Mouse (Mus musculus) neural tube, embryonic 13.5 days (tissue): ENCODE results near the gene Apobec1. TPM values are rescaled to one million over a fixed set of nuclear protein-coding genes. Genes with fewer than 3 reads are reported as not detected.

Experiments used
- polyA plus RNA-seq: library from polyadenylated mRNA; unstranded; fragments of >200 nt; fragmentation: Nextera tagmentation; extraction: Ambion mirVana; gene quantifications from 2 replicates; pipeline ENCODE4 v1.2.1, GENCODE M21; 2015

Gene Apobec1
- polyA plus RNA-seq, 1 experiment from 2014 or later, result 2.3 TPM

Other genes starting within 250 kb of the Apobec1 start
- 90.9 and 95.0 TPM in 2 replicates for gene Rimklb, start 103.7 kb downstream of the Apobec1 start, polyA plus RNA-seq
- 2.8 and 4.0 TPM in 2 replicates for gene Mfap5, start 96.6 kb downstream of the Apobec1 start, polyA plus RNA-seq
- gene Aicda, start 48.6 kb downstream of the Apobec1 start, polyA plus RNA-seq, result 0.45 TPM in 2 replicates
- gene Gdf3, start 7.6 kb upstream of the Apobec1 start, polyA plus RNA-seq, result not detected in 2 replicates
- gene Dppa3, start 24.0 kb upstream of the Apobec1 start, polyA plus RNA-seq, result not detected in 2 replicates
- 0.15 TPM in 2 replicates for gene Nanog, start 105.0 kb upstream of the Apobec1 start, polyA plus RNA-seq
- gene Slc2a3, start 199.2 kb upstream of the Apobec1 start, polyA plus RNA-seq, result 22.5 and 27.5 TPM in 2 replicates
- 6.3 and 7.3 TPM in 2 replicates for gene Foxj2, start 217.5 kb upstream of the Apobec1 start, polyA plus RNA-seq